Comparison of ENCODE assay signal across 23 mouse cellular contexts in the genomic region with DNA sequence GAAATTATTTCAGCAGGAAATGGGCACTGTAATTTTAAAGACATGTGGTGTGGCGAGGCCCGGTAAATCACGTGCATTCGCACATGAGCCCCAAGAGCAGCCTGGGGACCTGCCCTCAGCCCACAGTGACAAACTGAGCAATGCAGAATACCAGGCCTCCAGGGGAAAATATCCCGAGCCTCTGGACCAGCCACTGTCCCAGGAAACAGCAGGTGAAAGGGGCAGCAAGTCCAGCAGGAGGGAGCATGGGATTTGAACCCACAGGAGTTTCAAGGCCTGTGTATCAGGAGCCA.
"Had no signal": no experiment of that assay in that cellular context is flagged by ENCODE, and none has a peak within 500 bp of the region (broad histone marks: within the 10 kb centered on the region; RNA-seq: fewer than 3 reads in every experiment).

No protein-coding gene starts in this region.

- H3K4me1 ChIP-seq: kidney, embryonic 15.5 days; limb, embryonic 15.5 days; megakaryocyte, embryonic 14.5 days; midbrain, embryonic 10.5 days; midbrain, embryonic 13.5 days had no signal

- H3K4me2 ChIP-seq: kidney, embryonic 15.5 days; limb, embryonic 12.5 days; limb, embryonic 15.5 days; liver, embryonic 11.5 days; lung, embryonic 14.5 days; midbrain, embryonic 13.5 days had no signal

- ATAC-seq: liver, postnatal 0 days; lung, postnatal 0 days; midbrain, embryonic 13.5 days; midbrain, embryonic 16.5 days had no signal

- H3K9me3 ChIP-seq: kidney, embryonic 15.5 days; limb, embryonic 12.5 days; limb, embryonic 15.5 days; midbrain, embryonic 10.5 days; midbrain, embryonic 13.5 days had no signal

- H3K4me3 ChIP-seq: kidney, embryonic 15.5 days; limb, embryonic 12.5 days; limb, embryonic 15.5 days; megakaryocyte, embryonic 14.5 days; midbrain, embryonic 10.5 days; midbrain, embryonic 13.5 days had no signal

- H3K9ac ChIP-seq: kidney, embryonic 15.5 days; limb, embryonic 12.5 days; limb, embryonic 15.5 days; liver, embryonic 14.5 days; liver, postnatal 0 days; lung, embryonic 14.5 days; midbrain, embryonic 13.5 days had no signal

- H3K27ac ChIP-seq: kidney, embryonic 15.5 days; limb, embryonic 12.5 days; limb, embryonic 15.5 days; liver, embryonic 14.5 days; midbrain, embryonic 10.5 days; midbrain, embryonic 13.5 days; stomach, postnatal 0 days had no signal

- H3K36me3 ChIP-seq: kidney, embryonic 15.5 days; limb, embryonic 12.5 days; limb, embryonic 15.5 days; midbrain, embryonic 13.5 days had no signal

- H3K27me3 ChIP-seq: megakaryocyte, embryonic 14.5 days; midbrain, embryonic 13.5 days had no signal

- DNase-seq: kidney, adult 11 months; kidney, adult 8-10 months; kidney, postnatal 10 days; kidney, postnatal 36 days; left cerebral cortex, postnatal 4 days; liver, postnatal 0 days; lung, embryonic 14.5 days; lung, postnatal 36 days; retina, postnatal 1 day; thymus, adult 2 months; thymus, postnatal 14 days; thymus, postnatal 4 days had no signal
